Mouse (Mus musculus) heart, embryonic 14.5 days (tissue): Measurements from ENCODE around the gene Zdhhc13. TPM values are rescaled to one million over a fixed set of nuclear protein-coding genes. Genes with fewer than 3 reads are reported as not detected.

ENCODE experiments used
- ATAC-seq: fragments of 200-750 bp; cut with Nextera tagmentation; 2 replicates; pipeline ENCODE4 v1.8.0; 2017; ENCODE audit warnings: low read depth, moderate TSS enrichment; ENCODE audit not compliant: insufficient number of reproducible peaks, insufficient read depth, low FRiP score
- H3K27ac ChIP-seq, 2 experiments: fragments of 200-500 bp in 1 of 2; fragments of 300-500 bp in 1 of 2; sonication (generic) in 1 of 2; replicated peaks in 1 of 2; 2 replicates each; pipeline ENCODE4 v1.5.1; 2012 to 2014; ENCODE audit warnings: low read depth in 2 of 2, low read length in 2 of 2, control low read depth in 1 of 2, mild to moderate bottlenecking in 1 of 2, mixed read lengths in 1 of 2; ENCODE audit not compliant: control insufficient read depth in 1 of 2, insufficient read depth in 1 of 2
- H3K27me3 ChIP-seq: fragments of 300-500 bp; sonication (generic); 2 replicates; pipeline ENCODE4 v1.6.1; 2014; ENCODE audit warnings: mild to moderate bottlenecking, low read length, control low read depth; ENCODE audit not compliant: control insufficient read depth, insufficient read depth
- H3K36me3 ChIP-seq: fragments of 300-500 bp; sonication (generic); 2 replicates; pipeline ENCODE4 v1.6.1; 2014; ENCODE audit warnings: mild to moderate bottlenecking, control low read depth, low read length, mixed read lengths; ENCODE audit not compliant: control insufficient read depth, insufficient read depth
- H3K4me1 ChIP-seq, 2 experiments: fragments of 200-500 bp in 1 of 2; fragments of 300-500 bp in 1 of 2; sonication (generic) in 1 of 2; 2 replicates each; pipeline ENCODE4 v1.6.1; 2012 to 2014; ENCODE audit warnings: low read length in 2 of 2, control low read depth in 1 of 2, mixed read lengths in 1 of 2; ENCODE audit not compliant: control insufficient read depth in 2 of 2, insufficient read depth in 2 of 2
- H3K4me2 ChIP-seq: fragments of 300-500 bp; sonication (generic); 2 replicates; pipeline ENCODE4 v1.6.1; 2014; ENCODE audit warnings: mild to moderate bottlenecking, low read length
- H3K4me3 ChIP-seq, 2 experiments: fragments of 200-500 bp in 1 of 2; fragments of 300-500 bp in 1 of 2; sonication (generic) in 1 of 2; 2 replicates each; pipeline ENCODE4 v1.5.1; 2012 to 2014; ENCODE audit warnings: low read length in 2 of 2, mild to moderate bottlenecking in 2 of 2, control low read depth in 1 of 2, low read depth in 1 of 2, moderate library complexity in 1 of 2; ENCODE audit not compliant: control insufficient read depth in 1 of 2, insufficient read depth in 1 of 2
- H3K9ac ChIP-seq: fragments of 300-500 bp; sonication (generic); 2 replicates; pipeline ENCODE4 v1.6.1; 2014; ENCODE audit warnings: mild to moderate bottlenecking, low read length
- H3K9me3 ChIP-seq: fragments of 300-500 bp; sonication (generic); 2 replicates; pipeline ENCODE4 v1.6.1; 2016; ENCODE audit warnings: low read length, control low read depth; ENCODE audit not compliant: control insufficient read depth
- WGBS: fragments of 180-500 bp; shearing (Covaris S2); extraction: QIAGEN DNeasy Blood & Tissue Kit; methylation state at CpG from one replicate; pipeline ENCODE4 v1.1.7; 2014; 5-methylcytosine and 5-hydroxymethylcytosine counted together
- polyA plus RNA-seq: library from polyadenylated mRNA; unstranded; fragments of >200 nt; fragmentation: Nextera tagmentation; extraction: Ambion mirVana; gene quantifications from 2 replicates; pipeline ENCODE4 v1.2.1, GENCODE M21; 2014

Gene Zdhhc13
- polyA plus RNA-seq, 1 experiment from 2014 or later = 36.2 TPM

DNA sequence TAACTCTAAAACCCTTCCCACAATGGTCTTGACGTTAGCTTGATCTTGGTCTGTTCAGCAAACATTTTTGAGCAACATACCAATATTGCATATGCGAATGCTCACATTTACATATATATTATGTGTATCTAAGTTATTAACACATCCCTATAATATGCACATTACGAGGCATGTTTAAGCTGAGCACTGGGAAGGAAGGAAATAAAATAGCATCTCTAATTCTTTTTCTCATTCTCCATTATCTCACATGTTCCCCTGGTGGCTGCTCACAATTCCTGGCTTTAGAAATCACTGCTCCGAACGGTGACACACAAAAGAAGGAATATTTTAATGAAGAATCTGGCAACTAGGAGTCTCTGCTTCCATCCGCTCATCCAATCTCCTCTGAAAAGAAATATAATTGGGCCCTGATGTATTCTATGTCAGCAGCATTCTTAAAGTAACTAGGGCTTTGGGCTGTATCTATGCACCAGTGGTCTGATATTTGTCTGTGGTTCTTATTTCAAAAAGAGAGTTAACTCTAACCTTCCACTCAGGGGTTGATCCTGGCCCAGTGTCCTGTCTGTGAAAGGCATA is 62.8 kb downstream of the Zdhhc13 start:
- H3K27ac ChIP-seq = 0 out of 4 replicates have a peak overlapping the region, but pooled peaks of 1 of the 2 experiments have one; percentile 6
- no peak overlapping the region for H3K9ac ChIP-seq
- H3K4me2 ChIP-seq = no peak overlapping the region
- no peaks in the 10 kb centered on the region for H3K9me3 ChIP-seq
- WGBS = 77% methylated on average over 6 of the region's 6 CpGs
- peaks cover 9 to 43% of the 10 kb centered on the region in 2 experiments for H3K4me1 ChIP-seq
- H3K4me3 ChIP-seq = no peak overlapping the region
- no peak for ATAC-seq
- no peaks in the 10 kb centered on the region for H3K36me3 ChIP-seq
- no peaks in the 10 kb centered on the region for H3K27me3 ChIP-seq

DNA sequence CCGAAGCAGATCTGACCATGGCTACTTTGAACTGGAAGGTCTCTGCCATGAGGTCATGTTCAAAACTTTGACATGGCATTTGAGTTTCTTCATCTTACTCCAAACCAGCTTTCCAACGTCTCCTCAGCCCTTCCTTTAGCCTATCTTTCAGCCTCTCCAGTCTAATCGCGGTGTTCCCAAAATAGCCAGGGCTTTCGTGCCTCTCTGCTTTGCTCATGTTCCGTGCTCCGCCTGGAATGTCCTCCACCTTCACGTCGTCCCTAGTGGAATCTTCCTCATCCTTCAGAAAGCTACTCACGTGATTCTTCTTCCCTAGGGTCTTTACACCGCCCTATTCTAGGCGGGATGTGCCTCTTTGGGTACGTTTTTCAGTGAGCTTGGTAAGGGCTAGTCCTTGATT is 64.7 kb downstream of the Zdhhc13 start:
- WGBS = 22% methylated on average over 13 of the region's 13 CpGs
- Histone ChIP-seq H3K9ac (no peak overlapping the region), H3K4me1 (peaks cover 9 to 43% of the 10 kb centered on the region in 2 experiments), H3K4me2 (peak overlapping the region; percentile 34; the same call in 1 of the 2 replicates), H3K27me3 (no peaks in the 10 kb centered on the region), H3K4me3 (no peak overlapping the region), H3K27ac (peak overlapping the region; percentile 93 to 97), H3K36me3 (no peaks in the 10 kb centered on the region), H3K9me3 (no peaks in the 10 kb centered on the region)
- peak; percentile 69 for ATAC-seq

GRCm38 (mm10) chr7:48855461-48855860 is 66.7 kb downstream of the Zdhhc13 start:
- Histone ChIP-seq H3K27me3 (no peaks in the 10 kb centered on the region), H3K4me3 (no peak overlapping the region), H3K27ac (peak overlapping the region in 1 of 2 experiments; percentile 64; a peak in 2 of 4 replicates), H3K9ac (no peak overlapping the region), H3K4me1 (peaks cover 9 to 40% of the 10 kb centered on the region in 2 experiments), H3K4me2 (no peak overlapping the region), H3K9me3 (no peaks in the 10 kb centered on the region), H3K36me3 (no peaks in the 10 kb centered on the region)
- 93% methylated on average over 3 of the region's 3 CpGs for WGBS
- no peak for ATAC-seq

- 45% methylated on average over 1 of the region's 1 CpGs for WGBS
- Histone ChIP-seq H3K9ac (no peak overlapping the region), H3K27me3 (no peaks in the 10 kb centered on the region)
Measured at GRCm38 (mm10) chr7:48858257-48858656, 69.5 kb downstream of the Zdhhc13 start.

DNA sequence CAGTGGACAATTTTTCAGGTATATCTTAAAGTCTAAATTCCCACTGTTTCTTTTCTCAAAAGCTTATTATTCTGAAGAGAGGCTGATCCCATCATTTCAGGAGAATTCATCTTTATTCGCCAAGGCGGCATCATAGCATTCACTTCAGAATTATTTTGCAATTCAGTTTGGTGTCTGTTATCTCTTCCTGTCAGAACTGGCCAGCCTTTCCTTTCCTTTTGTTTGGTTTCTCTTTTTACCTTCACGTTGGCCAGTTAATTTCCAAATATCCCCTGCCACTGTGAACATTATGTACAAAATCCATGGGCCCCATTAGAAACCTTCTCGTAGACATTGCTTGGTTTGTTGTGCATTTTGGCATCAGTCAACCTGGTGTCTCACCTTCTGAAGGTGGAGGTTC is 70.6 kb downstream of the Zdhhc13 start:
- Histone ChIP-seq H3K4me3 (no peak overlapping the region), H3K4me2 (no peak overlapping the region), H3K9ac (no peak overlapping the region), H3K4me1 (peaks cover 3 to 28% of the 10 kb centered on the region in 2 experiments; a peak in 3 of 4 replicates), H3K9me3 (no peaks in the 10 kb centered on the region), H3K27ac (no peak overlapping the region), H3K36me3 (no peaks in the 10 kb centered on the region), H3K27me3 (no peaks in the 10 kb centered on the region)
- no peak for ATAC-seq
- WGBS = 72% methylated on average over 4 of the region's 4 CpGs

More at GRCm38 (mm10) chr7:48858257-48858656, 69.5 kb downstream of the Zdhhc13 start:
- Histone ChIP-seq H3K36me3 (no peaks in the 10 kb centered on the region), H3K4me3 (no peak overlapping the region), H3K4me1 (peaks cover 8 to 31% of the 10 kb centered on the region in 2 experiments), H3K4me2 (no peak overlapping the region), H3K27ac (no peak overlapping the region), H3K9me3 (no peaks in the 10 kb centered on the region)
- no peak for ATAC-seq

DNA sequence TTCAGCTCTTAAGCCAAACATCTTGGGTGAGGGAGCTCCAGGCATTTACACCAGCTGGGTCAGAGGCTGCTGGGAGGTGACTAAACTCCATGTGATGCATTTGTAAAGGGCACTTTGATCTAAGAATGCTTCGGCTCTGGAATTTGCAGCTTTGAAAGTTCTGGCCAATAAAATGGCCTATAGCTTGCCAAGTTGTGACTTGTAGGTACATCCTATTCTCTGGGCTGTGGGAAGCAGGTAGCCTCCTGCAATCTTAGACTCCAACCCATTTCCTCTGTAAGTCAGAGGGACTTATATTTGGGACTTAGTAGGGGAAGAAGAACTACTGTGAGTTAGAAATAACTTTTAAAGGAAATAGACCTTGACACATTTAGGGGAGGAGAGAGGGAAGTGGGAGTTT is 72.1 kb downstream of the Zdhhc13 start:
- 48% methylated on average over 1 of the region's 1 CpGs for WGBS

GRCm38 (mm10) chr7:48861796-48862195 is 73.0 kb downstream of the Zdhhc13 start:
- Histone ChIP-seq H3K4me3 (no peak overlapping the region), H3K27ac (no peak overlapping the region), H3K4me2 (no peak overlapping the region), H3K9ac (no peak overlapping the region), H3K9me3 (no peaks in the 10 kb centered on the region), H3K36me3 (peaks cover 18% of the 10 kb centered on the region), H3K27me3 (no peaks in the 10 kb centered on the region), H3K4me1 (peaks cover 3 to 18% of the 10 kb centered on the region in 2 experiments; a peak in 2 of 4 replicates)
- ATAC-seq = no peak
- 96% methylated on average over 4 of the region's 4 CpGs for WGBS

More for the DNA sequence above, 72.1 kb downstream of the Zdhhc13 start:
- no peaks in the 10 kb centered on the region for H3K27me3 ChIP-seq
- H3K4me2 ChIP-seq = no peak overlapping the region
- peaks cover 3 to 25% of the 10 kb centered on the region in 2 experiments; a peak in 3 of 4 replicates for H3K4me1 ChIP-seq
- ATAC-seq = no peak
- H3K9me3 ChIP-seq = no peaks in the 10 kb centered on the region
- H3K9ac ChIP-seq = no peak overlapping the region
- no peak overlapping the region for H3K4me3 ChIP-seq
- no peak overlapping the region for H3K27ac ChIP-seq
- peaks cover 9% of the 10 kb centered on the region for H3K36me3 ChIP-seq

GRCm38 (mm10) chr7:48864199-48864598 is 75.4 kb downstream of the Zdhhc13 start:
- Histone ChIP-seq H3K9ac (no peak overlapping the region), H3K27ac (no peak overlapping the region), H3K36me3 (peaks cover 42% of the 10 kb centered on the region), H3K4me2 (no peak overlapping the region), H3K4me3 (no peak overlapping the region), H3K9me3 (no peaks in the 10 kb centered on the region), H3K4me1 (peaks cover 3 to 15% of the 10 kb centered on the region in 2 experiments; a peak in 2 of 4 replicates), H3K27me3 (no peaks in the 10 kb centered on the region)
- ATAC-seq = no peak
